Mouse (Mus musculus) small intestine, adult 2 months (tissue): Measurements from ENCODE around the gene Plekhh3.

Experiments
- CTCF ChIP-seq: fragments of 200-500 bp; IDR thresholded peaks from 2 replicates; pipeline ENCODE4 v1.5.1; 2012; ENCODE audit warnings: low read depth, mild to moderate bottlenecking, control low read depth, inconsistent platforms, low read length, moderate library complexity, mixed read lengths; ENCODE audit not compliant: insufficient replicate concordance, insufficient read length; ENCODE audit errors: extremely low read depth
- POLR2A ChIP-seq: fragments of 200-500 bp; IDR thresholded peaks from 2 replicates; pipeline ENCODE4 v1.6.1; 2012; ENCODE audit warnings: low read depth, mild to moderate bottlenecking, control low read depth, inconsistent platforms, low read length, moderate library complexity

DNA sequence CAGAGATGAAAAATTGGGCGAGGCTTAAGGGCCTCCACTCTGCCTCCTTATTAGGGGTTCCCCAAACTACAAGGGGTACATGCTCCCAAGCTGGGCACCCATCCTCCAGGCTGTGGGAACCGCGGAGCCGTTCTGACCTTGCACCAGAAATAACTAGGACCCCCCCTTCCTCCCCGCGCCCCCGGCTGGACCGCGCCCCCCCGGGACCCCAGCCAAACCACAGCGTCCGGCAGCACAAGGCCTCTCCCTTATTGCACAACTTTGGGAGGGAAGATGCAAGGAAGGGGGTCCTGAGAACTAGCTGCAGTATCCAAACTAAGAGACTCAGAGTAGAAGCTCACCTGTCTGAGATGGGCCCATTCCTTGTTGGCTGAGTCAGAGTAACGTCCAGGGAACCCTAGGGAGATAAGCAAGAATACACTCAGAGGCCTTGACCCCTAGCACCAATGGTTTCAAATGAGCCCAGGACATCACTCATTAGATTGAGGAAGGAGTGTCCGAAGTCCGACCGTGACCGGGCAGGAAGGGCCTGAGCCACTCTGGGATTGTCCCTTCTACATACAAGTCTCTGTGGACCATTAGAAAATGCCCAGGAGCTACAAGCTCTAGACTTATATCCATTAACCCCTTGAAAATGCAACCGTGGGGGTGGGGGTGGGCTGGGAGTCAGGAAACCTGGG lies 2.7 kb downstream of the Plekhh3 start:
- TF ChIP-seq CTCF = no peak
- no peak for TF ChIP-seq POLR2A
